Mouse (Mus musculus): Measurements from ENCODE around the gene Brk1. TPM values are rescaled to one million over a fixed set of nuclear protein-coding genes. Genes with fewer than 3 reads are reported as not detected.

Brk1 gene
- 100 to 1,000 TPM; 210 to 217 TPM for total RNA-seq (2021)
- long read RNA-seq, experiment 1, transcript Brk1-201 (3 exons, 1,095 nt) = major isoform, 100 of 143 reads
- long read RNA-seq, experiment 1, partial matches to known transcripts = 40 of 143 reads
- long read RNA-seq, experiment 1, other reads (novel, unspliced or antisense) = 3 of 143 reads
- long read RNA-seq, experiment 2, transcript Brk1-201 (3 exons, 1,095 nt) = major isoform, 71 of 124 reads
- long read RNA-seq, experiment 2, partial matches to known transcripts = 52 of 124 reads
- long read RNA-seq, experiment 2, other reads (novel, unspliced or antisense) = 1 of 124 reads

- DNase-seq (ENCODE audit: low spot score in 2 of 2) = peak; percentile 84 to 93
Measured at GRCm38 (mm10) chr6:113604432-113605223, at the start of gene Brk1. Gene Brk1 (plus strand): TSS chr6:113604772.

GRCm38 (mm10) chr6:113559736-113560135, 44.8 kb upstream of the Brk1 start:
- no peak for DNase-seq (ENCODE audit: low spot score in 2 of 2)

DNA sequence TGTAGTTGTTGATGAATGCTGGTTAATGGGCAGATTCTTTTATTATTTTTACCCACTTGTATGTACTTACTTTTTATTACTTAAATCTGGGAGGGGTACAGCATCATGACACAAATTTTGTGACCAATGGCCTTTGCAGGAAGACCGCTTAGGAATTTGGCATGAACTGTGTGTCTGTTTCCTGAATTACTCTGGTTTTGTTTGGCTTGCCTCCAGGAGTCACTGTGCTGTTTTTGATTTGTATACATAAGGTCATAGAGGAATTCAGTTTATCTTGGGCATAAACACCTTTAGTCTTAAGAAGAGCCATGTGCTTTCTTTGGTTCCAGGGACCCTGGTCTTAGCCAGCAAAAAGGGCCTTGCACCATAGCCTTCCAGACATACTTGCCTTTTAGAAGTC, 40.0 kb upstream of the Brk1 start:
- no peak for DNase-seq (ENCODE audit: low spot score in 2 of 2)

DNA sequence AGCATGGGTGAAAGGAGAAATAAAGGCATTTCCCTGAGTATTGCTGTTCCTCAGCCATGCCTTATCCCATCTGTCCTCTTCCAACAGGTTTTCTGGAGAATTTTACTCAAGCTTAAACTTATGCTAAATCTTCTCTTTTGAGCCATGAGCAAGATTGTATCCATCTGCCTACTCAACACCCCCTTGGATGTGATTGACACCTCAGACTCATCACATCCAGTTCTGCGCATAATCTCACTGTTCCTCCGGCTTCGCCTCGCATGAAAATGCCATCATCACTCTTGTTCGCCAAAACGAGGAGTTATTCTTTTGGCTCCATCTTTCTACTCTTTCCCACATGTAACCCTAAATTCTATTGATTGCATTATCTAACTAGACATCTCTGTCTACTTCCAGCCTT, 28.5 kb upstream of the Brk1 start:
- peak; percentile 32 to 48 for DNase-seq (ENCODE audit: low spot score in 2 of 2)

DNA sequence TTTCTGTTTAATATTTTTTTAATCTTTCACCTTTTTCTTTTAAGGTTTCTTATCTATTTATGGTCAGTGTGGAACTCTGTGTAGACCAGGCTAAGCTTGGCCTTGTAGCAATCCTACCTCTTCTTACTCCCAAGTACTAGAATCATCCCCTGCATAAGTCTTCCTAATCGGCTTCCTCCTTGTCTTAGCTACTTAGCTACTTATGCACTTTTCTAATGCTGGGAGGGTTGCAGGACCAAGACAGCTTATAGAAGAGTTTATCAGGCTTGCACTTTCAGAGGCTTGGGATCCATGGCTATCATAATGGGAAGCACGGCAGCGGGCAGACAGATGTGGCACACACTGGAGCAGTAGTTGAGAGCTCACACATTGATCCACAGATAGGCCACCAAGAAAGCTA, 25.3 kb upstream of the Brk1 start:
- no peak for DNase-seq (ENCODE audit: low spot score in 2 of 2)

DNA sequence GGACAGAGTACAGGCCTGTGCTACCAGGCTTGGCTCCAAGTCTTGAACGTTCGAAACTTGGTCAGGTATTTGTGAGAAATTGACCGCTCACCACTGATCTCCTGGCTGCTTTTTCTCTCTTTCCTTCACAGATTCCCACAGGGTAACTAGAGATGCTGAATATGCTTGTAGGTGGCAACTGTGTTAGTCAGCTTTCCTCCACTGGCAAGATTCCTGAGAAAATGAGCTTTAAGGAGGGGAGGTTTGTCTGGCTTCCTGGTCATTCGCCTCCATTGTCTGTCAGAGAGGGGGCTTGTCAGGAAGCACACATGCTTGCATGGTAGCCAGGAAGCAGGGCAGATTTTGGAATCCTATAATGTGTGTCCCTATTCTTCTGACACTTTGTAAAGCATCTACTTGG, 21.5 kb upstream of the Brk1 start:
- peak; percentile 12 to 24 for DNase-seq (ENCODE audit: low spot score in 2 of 2)

DNA sequence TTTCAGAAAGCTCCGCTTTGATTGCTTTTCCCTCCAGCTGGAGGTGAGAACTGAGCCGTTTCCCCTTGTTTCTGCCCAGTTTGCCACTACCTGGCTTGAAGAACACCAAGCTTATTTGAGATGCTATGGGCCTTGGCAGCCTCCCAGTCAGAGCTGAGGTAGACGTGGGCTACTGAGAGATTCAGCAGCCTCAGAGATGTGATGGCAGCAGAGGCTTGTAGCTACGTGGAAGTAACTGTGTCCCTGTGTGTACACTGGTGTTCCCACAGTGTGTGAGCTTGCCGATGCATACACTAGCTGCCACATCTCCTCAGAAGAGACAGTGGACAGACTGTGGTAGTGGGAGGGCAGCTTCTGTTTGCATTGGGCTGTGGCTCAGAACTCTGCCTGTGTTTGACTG, 19.5 kb upstream of the Brk1 start:
- DNase-seq (ENCODE audit: low spot score in 2 of 2) = peak in 1 of 2 experiments; percentile 55

GRCm38 (mm10) chr6:113586466-113587183, 17.9 kb upstream of the Brk1 start:
- no peak for DNase-seq (ENCODE audit: low spot score in 2 of 2)

DNA sequence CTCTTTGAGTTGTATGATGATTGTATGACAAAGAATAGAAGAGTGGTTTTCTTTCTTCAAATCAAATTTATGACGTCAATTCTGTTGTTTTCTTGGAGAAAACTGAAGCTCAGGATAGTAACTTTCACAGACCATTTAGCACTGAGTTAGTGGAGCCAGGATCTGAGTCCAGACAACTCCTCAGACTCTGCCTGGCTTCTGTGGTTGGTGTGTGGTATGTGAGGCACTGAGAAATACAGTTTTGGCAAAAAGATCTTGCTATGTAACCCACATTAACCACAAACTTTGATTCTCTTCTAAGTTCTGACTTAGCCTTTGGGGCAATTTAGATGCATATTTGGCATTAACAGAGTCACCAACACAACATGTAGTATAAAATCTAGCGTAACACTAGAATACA, 11.9 kb upstream of the Brk1 start:
- no peak for DNase-seq (ENCODE audit: low spot score in 2 of 2)

- DNase-seq (ENCODE audit: low spot score in 2 of 2) = no peak
Measured at GRCm38 (mm10) chr6:113597945-113598344, 6.6 kb upstream of the Brk1 start.

DNA sequence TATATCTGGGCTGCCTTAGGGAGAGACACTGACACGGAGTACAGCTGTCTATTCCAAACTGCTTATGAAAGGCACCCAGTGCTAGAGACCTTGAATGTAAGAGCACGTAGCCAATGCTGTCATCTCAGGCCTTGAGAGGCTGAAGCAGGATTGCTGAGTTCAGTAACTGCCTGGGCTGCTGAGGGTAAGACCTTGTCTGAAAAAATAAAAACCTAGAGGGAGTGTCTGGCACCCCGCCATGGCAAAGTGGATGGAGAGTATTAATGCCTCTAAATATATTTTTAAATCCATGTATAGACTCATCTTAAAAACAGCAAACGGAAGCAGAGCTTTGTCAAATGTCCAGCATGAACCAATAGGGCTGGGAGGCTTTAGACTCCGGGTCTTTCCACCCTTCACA, 4.7 kb upstream of the Brk1 start:
- no peak for DNase-seq (ENCODE audit: low spot score in 2 of 2)

- no peak for DNase-seq (ENCODE audit: low spot score in 2 of 2)
Measured at GRCm38 (mm10) chr6:113600543-113601139, 3.9 kb upstream of the Brk1 start, which contains the start of gene Fancd2os. Gene Fancd2os (minus strand): TSS chr6:113600715.

- no peak for DNase-seq (ENCODE audit: low spot score in 2 of 2)
Measured at GRCm38 (mm10) chr6:113602821-113603220, 1.8 kb upstream of the Brk1 start.

DNA sequence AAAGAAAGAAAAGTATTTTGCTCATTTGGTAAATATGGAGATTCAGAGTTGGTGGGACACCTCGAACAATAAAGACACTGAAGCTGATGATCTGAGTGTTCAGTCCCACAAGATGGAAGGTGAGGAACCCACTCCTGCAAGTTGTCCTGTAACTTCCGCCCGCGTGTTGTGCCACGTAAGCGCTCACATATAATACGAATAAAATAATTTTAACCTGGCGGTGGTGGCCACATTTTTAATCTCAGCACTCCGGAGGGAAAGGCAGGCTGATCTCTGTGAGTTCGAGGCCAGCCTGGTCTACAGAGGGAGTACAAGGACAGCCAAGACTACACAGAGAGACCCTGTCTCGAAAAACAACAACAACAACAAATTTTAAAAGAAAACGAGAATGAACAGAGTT, 579 bp upstream of the Brk1 start:
- DNase-seq (ENCODE audit: low spot score in 2 of 2) = no peak

- DNase-seq (ENCODE audit: low spot score in 2 of 2) = no peak
Measured at GRCm38 (mm10) chr6:113605224-113605545, 613 bp downstream of the Brk1 start.

GRCm38 (mm10) chr6:113608871-113609270, 4.3 kb downstream of the Brk1 start:
- DNase-seq (ENCODE audit: low spot score in 2 of 2) = no peak

GRCm38 (mm10) chr6:113609293-113609692, 4.7 kb downstream of the Brk1 start:
- no peak for DNase-seq (ENCODE audit: low spot score in 2 of 2)

DNA sequence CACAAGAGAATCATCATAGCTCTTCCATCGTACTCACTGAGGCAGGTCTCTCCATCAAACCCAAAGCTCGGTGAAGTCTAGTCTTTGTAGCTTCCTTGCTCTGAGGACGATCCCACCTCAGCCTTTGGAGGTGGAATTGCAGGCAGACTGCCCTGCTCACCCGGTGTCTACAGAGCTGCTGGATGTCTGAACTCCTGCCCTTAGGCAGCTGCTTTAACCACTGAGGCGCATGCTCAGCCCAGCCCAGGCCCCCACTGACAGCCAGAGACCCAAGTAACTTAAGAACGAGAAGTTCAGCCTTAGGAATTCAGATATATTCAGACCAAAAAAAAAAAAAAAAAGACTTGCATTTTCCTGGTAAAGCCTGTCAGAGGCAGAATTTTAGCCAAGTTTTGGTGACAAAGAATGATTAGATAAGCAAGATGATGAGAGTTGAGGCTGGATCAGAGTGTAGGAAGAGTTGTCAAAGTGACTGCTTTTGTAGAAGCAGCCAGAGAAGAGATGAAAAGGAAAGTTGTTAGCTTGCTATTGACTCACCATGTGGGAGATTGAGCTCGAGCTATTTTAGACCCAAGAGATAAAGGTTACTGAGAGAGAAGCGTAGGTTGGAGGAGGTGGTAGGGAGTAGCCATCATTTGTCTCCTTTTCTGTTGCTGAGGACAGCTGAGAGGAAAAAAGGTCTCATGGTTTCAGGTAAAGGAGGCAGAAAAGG, 7.8 kb downstream of the Brk1 start:
- peak in 1 of 2 experiments; percentile 44 for DNase-seq (ENCODE audit: low spot score in 2 of 2)

- DNase-seq (ENCODE audit: low spot score in 2 of 2) = peak; percentile 27 to 39
Measured at GRCm38 (mm10) chr6:113614152-113614551, 9.6 kb downstream of the Brk1 start.

- DNase-seq (ENCODE audit: low spot score in 2 of 2) = peak in 1 of 2 experiments; percentile 47
Measured at GRCm38 (mm10) chr6:113614997-113615396, 10.4 kb downstream of the Brk1 start.

DNA sequence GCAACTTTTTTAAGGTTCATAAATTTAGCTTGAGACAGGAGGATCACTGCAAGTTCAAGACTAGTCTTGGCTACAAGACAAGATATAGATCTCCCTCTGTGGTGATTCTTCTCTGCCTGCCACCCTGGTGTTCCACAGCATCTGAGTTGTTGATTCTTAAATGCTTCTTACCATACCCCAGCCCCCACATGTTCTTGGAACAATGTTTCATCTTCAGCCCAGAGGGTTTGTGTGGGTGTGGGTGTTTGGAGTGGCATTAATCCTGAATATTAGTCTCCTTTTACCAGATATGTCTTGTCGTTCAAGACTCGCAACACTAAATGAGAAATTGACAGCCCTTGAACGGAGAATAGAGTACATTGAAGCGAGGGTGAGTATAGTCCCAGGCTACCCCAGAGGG, 10.9 kb downstream of the Brk1 start:
- DNase-seq (ENCODE audit: low spot score in 2 of 2) = no peak
